Mouse (Mus musculus): ENCODE data around the gene Cir1. TPM values are rescaled to one million over a fixed set of nuclear protein-coding genes. Genes with fewer than 3 reads are reported as not detected.

The Cir1 gene
- polyA plus RNA-seq, 1 experiment from 2014 or later = 25.7 TPM

GRCm38 (mm10) chr2:73267818-73268217 lies 44.7 kb downstream of the Cir1 start:
- 2% methylated on average over 4 of the region's 4 CpGs for whole genome bisulfite sequencing
- ATAC-seq (ENCODE audit: insufficient number of reproducible peaks, low FRiP score, low TSS enrichment, low read depth) (no peak), DNase-seq (ENCODE audit: low spot score) (no peak)
- Histone ChIP-seq H3K36me3 (ENCODE audit: control insufficient read depth, insufficient read depth, low read length) (no peaks in the 10 kb centered on the region), H3K4me3 (ENCODE audit: low read depth, low read length) (no peak overlapping the region), H3K4me2 (ENCODE audit: low read depth, severe bottlenecking) (no peak overlapping the region), H3K27ac (replicated peaks; ENCODE audit: low read depth, low read length) (no peak overlapping the region), H3K9ac (ENCODE audit: low read length) (no peak overlapping the region), H3K4me1 (ENCODE audit: control insufficient read depth, insufficient read depth, low read length) (peaks cover 20% of the 10 kb centered on the region), H3K9me3 (ENCODE audit: control insufficient read depth, low read length) (no peaks in the 10 kb centered on the region), H3K27me3 (ENCODE audit: control insufficient read depth, insufficient read depth, low read length) (peaks cover 74% of the 10 kb centered on the region)

- ATAC-seq (ENCODE audit: insufficient number of reproducible peaks, low FRiP score, low TSS enrichment, low read depth) = no peak
- no peak for DNase-seq (ENCODE audit: low spot score)
- Histone ChIP-seq H3K4me3 (ENCODE audit: low read depth, low read length) (no peak overlapping the region), H3K36me3 (ENCODE audit: control insufficient read depth, insufficient read depth, low read length) (no peaks in the 10 kb centered on the region), H3K27ac (replicated peaks; ENCODE audit: low read depth, low read length) (no peak overlapping the region), H3K9ac (ENCODE audit: low read length) (no peak overlapping the region), H3K4me2 (ENCODE audit: low read depth, severe bottlenecking) (no peak overlapping the region), H3K27me3 (ENCODE audit: control insufficient read depth, insufficient read depth, low read length) (peaks cover 76% of the 10 kb centered on the region), H3K4me1 (ENCODE audit: control insufficient read depth, insufficient read depth, low read length) (peaks cover 20% of the 10 kb centered on the region), H3K9me3 (ENCODE audit: control insufficient read depth, low read length) (no peaks in the 10 kb centered on the region)
- 21% methylated on average over 3 of the region's 3 CpGs for WGBS
Observed at GRCm38 (mm10) chr2:73267231-73267630, 45.3 kb downstream of the Cir1 start.

- DNase-seq (ENCODE audit: low spot score) = no peak
- H3K9me3 ChIP-seq (ENCODE audit: control insufficient read depth, low read length) = no peaks in the 10 kb centered on the region
- no peak overlapping the region for H3K4me3 ChIP-seq (ENCODE audit: low read depth, low read length)
- no peak overlapping the region for H3K9ac ChIP-seq (ENCODE audit: low read length)
- no peaks in the 10 kb centered on the region for H3K36me3 ChIP-seq (ENCODE audit: control insufficient read depth, insufficient read depth, low read length)
- 57% methylated on average over 1 of the region's 1 CpGs for WGBS
- H3K27ac ChIP-seq (replicated peaks; ENCODE audit: low read depth, low read length) = no peak overlapping the region
- no peak overlapping the region for H3K4me2 ChIP-seq (ENCODE audit: low read depth, severe bottlenecking)
- H3K4me1 ChIP-seq (ENCODE audit: control insufficient read depth, insufficient read depth, low read length) = peaks cover 17% of the 10 kb centered on the region
- peaks cover 73% of the 10 kb centered on the region for H3K27me3 ChIP-seq (ENCODE audit: control insufficient read depth, insufficient read depth, low read length)
- ATAC-seq (ENCODE audit: insufficient number of reproducible peaks, low FRiP score, low TSS enrichment, low read depth) = no peak
Observed at GRCm38 (mm10) chr2:73266623-73267022, 45.9 kb downstream of the Cir1 start.

GRCm38 (mm10) chr2:73266011-73266410 lies 46.5 kb downstream of the Cir1 start:
- H3K4me2 ChIP-seq (ENCODE audit: low read depth, severe bottlenecking) = no peak overlapping the region
- WGBS = 5% methylated on average over 5 of the region's 5 CpGs
- peaks cover 67% of the 10 kb centered on the region for H3K27me3 ChIP-seq (ENCODE audit: control insufficient read depth, insufficient read depth, low read length)
- peaks cover 14% of the 10 kb centered on the region for H3K4me1 ChIP-seq (ENCODE audit: control insufficient read depth, insufficient read depth, low read length)
- H3K4me3 ChIP-seq (ENCODE audit: low read depth, low read length) = no peak overlapping the region
- no peak for DNase-seq (ENCODE audit: low spot score)
- H3K36me3 ChIP-seq (ENCODE audit: control insufficient read depth, insufficient read depth, low read length) = no peaks in the 10 kb centered on the region
- no peaks in the 10 kb centered on the region for H3K9me3 ChIP-seq (ENCODE audit: control insufficient read depth, low read length)
- H3K27ac ChIP-seq (replicated peaks; ENCODE audit: low read depth, low read length) = no peak overlapping the region
- no peak for ATAC-seq (ENCODE audit: insufficient number of reproducible peaks, low FRiP score, low TSS enrichment, low read depth)
- no peak overlapping the region for H3K9ac ChIP-seq (ENCODE audit: low read length)

- no peak for ATAC-seq (ENCODE audit: insufficient number of reproducible peaks, low FRiP score, low TSS enrichment, low read depth)
- no peaks in the 10 kb centered on the region for H3K36me3 ChIP-seq (ENCODE audit: control insufficient read depth, insufficient read depth, low read length)
- no peak overlapping the region for H3K9ac ChIP-seq (ENCODE audit: low read length)
- DNase-seq (ENCODE audit: low spot score) = peak; percentile 36
- H3K27me3 ChIP-seq (ENCODE audit: control insufficient read depth, insufficient read depth, low read length) = peaks cover 54% of the 10 kb centered on the region
- peaks cover 12% of the 10 kb centered on the region for H3K4me1 ChIP-seq (ENCODE audit: control insufficient read depth, insufficient read depth, low read length)
- peak overlapping the region; percentile 39; the same call in 1 of the 2 replicates for H3K4me3 ChIP-seq (ENCODE audit: low read depth, low read length)
- 1% methylated on average over 11 of the region's 11 CpGs for WGBS
- no peaks in the 10 kb centered on the region for H3K9me3 ChIP-seq (ENCODE audit: control insufficient read depth, low read length)
- H3K27ac ChIP-seq (replicated peaks; ENCODE audit: low read depth, low read length) = no peak overlapping the region
- peak overlapping the region; percentile 87 for H3K4me2 ChIP-seq (ENCODE audit: low read depth, severe bottlenecking)
Observed at GRCm38 (mm10) chr2:73264611-73265195, 47.8 kb downstream of the Cir1 start.

- no peaks in the 10 kb centered on the region for H3K9me3 ChIP-seq (ENCODE audit: control insufficient read depth, low read length)
- peak overlapping the region; percentile 30; the same call in 1 of the 2 replicates for H3K9ac ChIP-seq (ENCODE audit: low read length)
- peak overlapping the region; percentile 39 for H3K4me3 ChIP-seq (ENCODE audit: low read depth, low read length)
- peak overlapping the region; percentile 87 for H3K4me2 ChIP-seq (ENCODE audit: low read depth, severe bottlenecking)
- H3K27ac ChIP-seq (replicated peaks; ENCODE audit: low read depth, low read length) = no peak overlapping the region
- H3K27me3 ChIP-seq (ENCODE audit: control insufficient read depth, insufficient read depth, low read length) = peaks cover 49% of the 10 kb centered on the region
- H3K36me3 ChIP-seq (ENCODE audit: control insufficient read depth, insufficient read depth, low read length) = no peaks in the 10 kb centered on the region
- ATAC-seq (ENCODE audit: insufficient number of reproducible peaks, low FRiP score, low TSS enrichment, low read depth) (no peak), DNase-seq (ENCODE audit: low spot score) (peak; percentile 72)
- WGBS = 1% methylated on average over 38 of the region's 38 CpGs
- H3K4me1 ChIP-seq (ENCODE audit: control insufficient read depth, insufficient read depth, low read length) = peaks cover 10% of the 10 kb centered on the region
Observed at GRCm38 (mm10) chr2:73263794-73264610, 48.5 kb downstream of the Cir1 start.

- no peaks in the 10 kb centered on the region for H3K9me3 ChIP-seq (ENCODE audit: control insufficient read depth, low read length)
- ATAC-seq (ENCODE audit: insufficient number of reproducible peaks, low FRiP score, low TSS enrichment, low read depth) (no peak), DNase-seq (ENCODE audit: low spot score) (peak; percentile 49)
- H3K9ac ChIP-seq (ENCODE audit: low read length) = no peak overlapping the region; the same call in 1 of the 2 replicates
- H3K4me3 ChIP-seq (ENCODE audit: low read depth, low read length) = peak overlapping the region; percentile 39
- peaks cover 45% of the 10 kb centered on the region for H3K27me3 ChIP-seq (ENCODE audit: control insufficient read depth, insufficient read depth, low read length)
- peaks cover 10% of the 10 kb centered on the region for H3K4me1 ChIP-seq (ENCODE audit: control insufficient read depth, insufficient read depth, low read length)
- H3K27ac ChIP-seq (replicated peaks; ENCODE audit: low read depth, low read length) = no peak overlapping the region
- no peaks in the 10 kb centered on the region for H3K36me3 ChIP-seq (ENCODE audit: control insufficient read depth, insufficient read depth, low read length)
- H3K4me2 ChIP-seq (ENCODE audit: low read depth, severe bottlenecking) = peak overlapping the region; percentile 87
- WGBS = 2% methylated on average over 16 of the region's 16 CpGs
Observed at GRCm38 (mm10) chr2:73263172-73263765, 49.2 kb downstream of the Cir1 start.

- Histone ChIP-seq H3K27me3 (ENCODE audit: control insufficient read depth, insufficient read depth, low read length) (no peaks in the 10 kb centered on the region), H3K4me1 (ENCODE audit: control insufficient read depth, insufficient read depth, low read length) (peaks cover 3% of the 10 kb centered on the region; the same call in 1 of the 2 replicates), H3K4me2 (ENCODE audit: low read depth, severe bottlenecking) (no peak overlapping the region), H3K36me3 (ENCODE audit: control insufficient read depth, insufficient read depth, low read length) (no peaks in the 10 kb centered on the region), H3K9me3 (ENCODE audit: control insufficient read depth, low read length) (no peaks in the 10 kb centered on the region), H3K27ac (replicated peaks; ENCODE audit: low read depth, low read length) (no peak overlapping the region), H3K9ac (ENCODE audit: low read length) (no peak overlapping the region), H3K4me3 (ENCODE audit: low read depth, low read length) (no peak overlapping the region)
- WGBS = 62% methylated on average over 4 of the region's 4 CpGs
- ATAC-seq (ENCODE audit: insufficient number of reproducible peaks, low FRiP score, low TSS enrichment, low read depth) (no peak), DNase-seq (ENCODE audit: low spot score) (no peak)
Observed at GRCm38 (mm10) chr2:73248701-73249100, 63.8 kb downstream of the Cir1 start.
